Mouse (Mus musculus): ENCODE data around the gene Trp53i13. TPM values are rescaled to one million over a fixed set of nuclear protein-coding genes. Genes with fewer than 3 reads are reported as not detected.

Trp53i13 gene
- polyA plus RNA-seq, 1 experiment from 2014 or later = 23.5 TPM

Other genes with a start within 250 kb of the Trp53i13 start
- gene Coro6, start 53.6 kb downstream of the Trp53i13 start, polyA plus RNA-seq (2015; fragmentation: Nextera tagmentation; extraction: Ambion mirVana) = 28.8 and 30.1 TPM in 2 replicates
- 2.6 and 3.3 TPM in 2 replicates for gene Ankrd13b, start 26.3 kb downstream of the Trp53i13 start, polyA plus RNA-seq (2015; fragmentation: Nextera tagmentation; extraction: Ambion mirVana)
- 7.8 and 7.9 TPM in 2 replicates for gene Git1, start 22.4 kb downstream of the Trp53i13 start, polyA plus RNA-seq (2015; fragmentation: Nextera tagmentation; extraction: Ambion mirVana)
- 1.1 and 1.6 TPM in 2 replicates for gene Abhd15, start 859 bp downstream of the Trp53i13 start, polyA plus RNA-seq (2015; fragmentation: Nextera tagmentation; extraction: Ambion mirVana)
- 0.11 TPM in 1 of 2 replicates, not detected in the other for gene Gm10392, start 3.2 kb upstream of the Trp53i13 start, polyA plus RNA-seq (2015; fragmentation: Nextera tagmentation; extraction: Ambion mirVana)
- gene Taok1, start 91.8 kb upstream of the Trp53i13 start, polyA plus RNA-seq (2015; fragmentation: Nextera tagmentation; extraction: Ambion mirVana) = 10.1 and 11.8 TPM in 2 replicates
- 3.6 and 4.0 TPM in 2 replicates for gene Nufip2, start 170.2 kb upstream of the Trp53i13 start, polyA plus RNA-seq (2015; fragmentation: Nextera tagmentation; extraction: Ambion mirVana)
- 0.20 TPM in 1 of 2 replicates, not detected in the other for gene Cryba1, start 209.3 kb upstream of the Trp53i13 start, polyA plus RNA-seq (2015; fragmentation: Nextera tagmentation; extraction: Ambion mirVana)
- gene Myo18a, start 247.3 kb upstream of the Trp53i13 start, polyA plus RNA-seq (2015; fragmentation: Nextera tagmentation; extraction: Ambion mirVana) = 94.9 and 100.0 TPM in 2 replicates

Measured in heart, embryonic 13.5 days (tissue).